Mouse (Mus musculus): ENCODE measurements around the gene Gprc5b.
A peak's percentile ranks its signal among the peaks of the same experiment; 100 is the strongest.

Gprc5b gene

GRCm38 (mm10) chr7:118995007-118995406, at the start of gene Gprc5b:
Gene Gprc5b, minus strand, starts transcription at chr7:118995211.
- DNase-seq = peak; percentile 84

GRCm38 (mm10) chr7:119041502-119041901, 46.5 kb upstream of the Gprc5b start:
- no peak for DNase-seq

- DNase-seq = no peak
Observed at GRCm38 (mm10) chr7:119037581-119037980, 42.6 kb upstream of the Gprc5b start.

- DNase-seq = no peak
Observed at GRCm38 (mm10) chr7:119034243-119034961, 39.4 kb upstream of the Gprc5b start.

- peak; percentile 32 for DNase-seq
Observed at GRCm38 (mm10) chr7:119023394-119023921, 28.4 kb upstream of the Gprc5b start.

- DNase-seq = peak; percentile 28
Observed at GRCm38 (mm10) chr7:119022238-119023156, 27.5 kb upstream of the Gprc5b start.

GRCm38 (mm10) chr7:119019537-119019936, 24.5 kb upstream of the Gprc5b start:
- DNase-seq = peak; percentile 27

GRCm38 (mm10) chr7:119015736-119016135, 20.7 kb upstream of the Gprc5b start:
- DNase-seq = no peak

- DNase-seq = peak; percentile 46
Observed at GRCm38 (mm10) chr7:119010854-119011529, 16.0 kb upstream of the Gprc5b start.

GRCm38 (mm10) chr7:119002501-119002900, 7.5 kb upstream of the Gprc5b start:
- no peak for DNase-seq

GRCm38 (mm10) chr7:119001965-119002364, 7.0 kb upstream of the Gprc5b start:
- DNase-seq = no peak

GRCm38 (mm10) chr7:118999857-119000256, 4.8 kb upstream of the Gprc5b start:
- no peak for DNase-seq

- peak; percentile 89 for DNase-seq
Observed at GRCm38 (mm10) chr7:118996137-118996837, 1.3 kb upstream of the Gprc5b start.

GRCm38 (mm10) chr7:118995671-118996070, 660 bp upstream of the Gprc5b start:
- DNase-seq = no peak

- DNase-seq = no peak
Observed at GRCm38 (mm10) chr7:118994231-118994842, 674 bp downstream of the Gprc5b start.

- DNase-seq = no peak
Observed at GRCm38 (mm10) chr7:118993597-118994230, 1.3 kb downstream of the Gprc5b start.

- DNase-seq = no peak
Observed at GRCm38 (mm10) chr7:118992623-118993405, 2.2 kb downstream of the Gprc5b start.

GRCm38 (mm10) chr7:118992080-118992560, 2.9 kb downstream of the Gprc5b start:
- no peak for DNase-seq

GRCm38 (mm10) chr7:118991341-118991884, 3.6 kb downstream of the Gprc5b start:
- DNase-seq = no peak

- no peak for DNase-seq
Observed at GRCm38 (mm10) chr7:118990282-118990681, 4.7 kb downstream of the Gprc5b start.

All from cerebellum, adult 11 months (tissue).